Mouse (Mus musculus) liver, embryonic 14.5 days (tissue): Measurements from ENCODE around the gene Rnps1. TPM values are rescaled to one million over a fixed set of nuclear protein-coding genes. Genes with fewer than 3 reads are reported as not detected.

ENCODE experiments used
- ATAC-seq: fragments of 200-750 bp; cut with Nextera tagmentation; 2 replicates; pipeline ENCODE4 v1.8.0; 2017; ENCODE audit warnings: moderate number of reproducible peaks, mild to moderate bottlenecking, moderate library complexity; ENCODE audit not compliant: insufficient read depth
- DNase-seq, 3 experiments: peaks; one replicate each; pipeline ENCODE4 v3.0.0-alpha.2; 2012 to 2013; ENCODE audit warnings: low read depth in 3 of 3, low spot score in 3 of 3
- H3K27ac ChIP-seq: fragments of 300-500 bp; sonication (generic); 2 replicates; pipeline ENCODE4 v1.5.1; 2014; ENCODE audit warnings: moderate library complexity, mild to moderate bottlenecking, control low read depth, inconsistent platforms
- H3K27me3 ChIP-seq: fragments of 300-500 bp; sonication (generic); 2 replicates; pipeline ENCODE4 v1.6.1; 2014; ENCODE audit warnings: mild to moderate bottlenecking, low read length, moderate library complexity; ENCODE audit not compliant: control insufficient read depth, insufficient read depth
- H3K36me3 ChIP-seq: fragments of 300-500 bp; sonication (generic); replicated peaks from 2 replicates; pipeline ENCODE4 v1.6.1; 2014; ENCODE audit warnings: low read depth; ENCODE audit not compliant: control insufficient read depth, insufficient read depth
- H3K4me1 ChIP-seq, 2 experiments: fragments of 200-500 bp in 1 of 2; fragments of 300-500 bp in 1 of 2; sonication (generic) in 1 of 2; replicated peaks; 2 replicates each; pipeline ENCODE4 v1.6.1; 2012 to 2014; ENCODE audit warnings: antibody characterized with exemption in 1 of 2, inconsistent platforms in 1 of 2, low read length in 1 of 2; ENCODE audit not compliant: control insufficient read depth in 2 of 2, insufficient read depth in 2 of 2
- H3K4me2 ChIP-seq: fragments of 300-500 bp; sonication (generic); 2 replicates; pipeline ENCODE4 v1.6.1; 2014; ENCODE audit warnings: low read depth, mild to moderate bottlenecking, control low read depth, moderate library complexity
- H3K4me3 ChIP-seq, 2 experiments: fragments of 200-500 bp in 1 of 2; fragments of 300-500 bp in 1 of 2; sonication (generic) in 1 of 2; 2 replicates each; pipeline ENCODE4 v1.5.1; 2012 to 2014; ENCODE audit warnings: low read depth in 2 of 2, low read length in 2 of 2, mild to moderate bottlenecking in 2 of 2, control low read depth in 1 of 2, inconsistent platforms in 1 of 2, moderate library complexity in 1 of 2; ENCODE audit not compliant: insufficient read depth in 1 of 2
- H3K9ac ChIP-seq: fragments of 300-500 bp; sonication (generic); replicated peaks from 2 replicates; pipeline ENCODE4 v1.6.1; 2014; ENCODE audit warnings: mild to moderate bottlenecking, control low read depth, moderate library complexity
- H3K9me3 ChIP-seq: fragments of 300-500 bp; sonication (generic); 2 replicates; pipeline ENCODE4 v1.6.1; 2016; ENCODE audit warnings: low read length, mixed read lengths; ENCODE audit not compliant: control insufficient read depth
- CTCF ChIP-seq: IDR thresholded peaks from 2 replicates; pipeline ENCODE4 v1.5.1; 2016; ENCODE audit warnings: antibody characterized with exemption, low read depth, control low read depth
- EP300 ChIP-seq: IDR thresholded peaks from 2 replicates; pipeline ENCODE4 v1.6.1; 2016; ENCODE audit warnings: antibody characterized with exemption, low read depth
- WGBS: fragments of 180-500 bp; shearing (Covaris S2); extraction: QIAGEN DNeasy Blood & Tissue Kit; methylation state at CpG from one replicate; pipeline ENCODE4 v1.1.7; 2014; ENCODE audit not compliant: insufficient replicate concordance; 5-methylcytosine and 5-hydroxymethylcytosine counted together
- polyA plus RNA-seq, 2 experiments: library from polyadenylated mRNA; depleted of rRNA in 1 of 2; stranded (reverse) in 1 of 2; unstranded in 1 of 2; fragments of >200 nt; fragmentation: Nextera tagmentation in 1 of 2; extraction: Ambion mirVana in 1 of 2; gene quantifications; 2 replicates each; pipeline versions ENCODE4 v1.2.1 to v1.2.3; 2012 to 2014

Rnps1 gene
- polyA plus RNA-seq, 2 experiments = 90.6 to 114 TPM

DNA sequence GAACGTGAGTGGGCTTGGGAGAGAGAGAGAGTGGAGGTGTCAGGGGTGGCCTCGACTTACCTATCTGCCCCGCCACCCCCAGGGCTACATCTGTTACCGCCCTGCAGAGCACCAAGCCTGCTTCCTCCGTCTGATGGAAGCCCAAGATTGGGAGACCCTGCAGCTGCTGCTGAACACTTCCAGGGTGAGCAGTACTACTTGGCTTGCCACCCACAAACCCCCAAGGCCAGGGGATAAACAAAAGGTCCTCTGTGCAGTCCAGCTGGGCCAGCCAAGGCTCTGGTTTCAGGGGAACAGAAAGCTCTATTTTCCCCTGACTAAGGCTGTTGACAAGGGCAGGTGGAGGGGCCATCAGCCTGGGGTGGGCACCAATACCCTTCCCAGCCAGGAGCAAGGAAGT is 60.2 kb downstream of the Rnps1 start:
- TF ChIP-seq CTCF (no peak), EP300 (no peak)
- H3K9me3 ChIP-seq = no peaks in the 10 kb centered on the region
- DNase-seq = no peak
- H3K4me1 ChIP-seq = peaks cover 13 to 20% of the 10 kb centered on the region in 2 experiments
- H3K4me2 ChIP-seq = no peak overlapping the region
- 66% methylated on average over 5 of the region's 5 CpGs for WGBS
- no peak overlapping the region for H3K27ac ChIP-seq
- peaks cover 25% of the 10 kb centered on the region for H3K36me3 ChIP-seq
- ATAC-seq = no peak
- no peaks in the 10 kb centered on the region for H3K27me3 ChIP-seq
- no peak overlapping the region for H3K9ac ChIP-seq
- H3K4me3 ChIP-seq = no peak overlapping the region

Other genes starting within 250 kb of the Rnps1 start
- gene Atp6v0c, start 244.9 kb upstream of the Rnps1 start, polyA plus RNA-seq (2012; rRNA removed) = 236 and 271 TPM in 2 replicates
- gene Atp6v0c, start 244.9 kb upstream of the Rnps1 start, polyA plus RNA-seq (2014; fragmentation: Nextera tagmentation; extraction: Ambion mirVana) = 326 and 346 TPM in 2 replicates
- gene Tbc1d24, start 209.0 kb upstream of the Rnps1 start, polyA plus RNA-seq (2012; rRNA removed) = 14.1 TPM in 2 replicates
- gene Tbc1d24, start 209.0 kb upstream of the Rnps1 start, polyA plus RNA-seq (2014; fragmentation: Nextera tagmentation; extraction: Ambion mirVana) = 4.9 and 5.4 TPM in 2 replicates
- gene Ntn3, start 205.0 kb upstream of the Rnps1 start, polyA plus RNA-seq (2012; rRNA removed) = 0.59 and 0.64 TPM in 2 replicates
- gene Ntn3, start 205.0 kb upstream of the Rnps1 start, polyA plus RNA-seq (2014; fragmentation: Nextera tagmentation; extraction: Ambion mirVana) = 0.45 and 0.69 TPM in 2 replicates
- gene Tedc2, start 193.7 kb upstream of the Rnps1 start, polyA plus RNA-seq (2012; rRNA removed) = 18.3 and 21.1 TPM in 2 replicates
- 7.7 and 7.9 TPM in 2 replicates for gene Tedc2, start 193.7 kb upstream of the Rnps1 start, polyA plus RNA-seq (2014; fragmentation: Nextera tagmentation; extraction: Ambion mirVana)
- gene Ccnf, start 163.1 kb upstream of the Rnps1 start, polyA plus RNA-seq (2012; rRNA removed) = 34.0 and 36.9 TPM in 2 replicates
- 69.5 and 71.7 TPM in 2 replicates for gene Ccnf, start 163.1 kb upstream of the Rnps1 start, polyA plus RNA-seq (2014; fragmentation: Nextera tagmentation; extraction: Ambion mirVana)
- 0.04 TPM in 1 of 2 replicates, not detected in the other for gene Abca17, start 63.5 kb upstream of the Rnps1 start, polyA plus RNA-seq (2012; rRNA removed)
- gene Abca17, start 63.5 kb upstream of the Rnps1 start, polyA plus RNA-seq (2014; fragmentation: Nextera tagmentation; extraction: Ambion mirVana) = not detected in 2 replicates
- 14.4 and 14.8 TPM in 2 replicates for gene Abca3, start 62.6 kb upstream of the Rnps1 start, polyA plus RNA-seq (2012; rRNA removed)
- gene Abca3, start 62.6 kb upstream of the Rnps1 start, polyA plus RNA-seq (2014; fragmentation: Nextera tagmentation; extraction: Ambion mirVana) = 12.5 and 14.4 TPM in 2 replicates
- 42.3 and 48.3 TPM in 2 replicates for gene Eci1, start 12.1 kb downstream of the Rnps1 start, polyA plus RNA-seq (2012; rRNA removed)
- gene Eci1, start 12.1 kb downstream of the Rnps1 start, polyA plus RNA-seq (2014; fragmentation: Nextera tagmentation; extraction: Ambion mirVana) = 56.4 and 64.7 TPM in 2 replicates
- 2.1 and 2.3 TPM in 2 replicates for gene Dnase1l2, start 28.5 kb downstream of the Rnps1 start, polyA plus RNA-seq (2012; rRNA removed)
- 0.14 and 0.46 TPM in 2 replicates for gene Dnase1l2, start 28.5 kb downstream of the Rnps1 start, polyA plus RNA-seq (2014; fragmentation: Nextera tagmentation; extraction: Ambion mirVana)
- 17.1 and 19.9 TPM in 2 replicates for gene E4f1, start 55.7 kb downstream of the Rnps1 start, polyA plus RNA-seq (2012; rRNA removed)
- gene E4f1, start 55.7 kb downstream of the Rnps1 start, polyA plus RNA-seq (2014; fragmentation: Nextera tagmentation; extraction: Ambion mirVana) = 4.5 and 5.0 TPM in 2 replicates
- 37.9 and 38.2 TPM in 2 replicates for gene Pgp, start 55.8 kb downstream of the Rnps1 start, polyA plus RNA-seq (2012; rRNA removed)
- gene Pgp, start 55.8 kb downstream of the Rnps1 start, polyA plus RNA-seq (2014; fragmentation: Nextera tagmentation; extraction: Ambion mirVana) = 70.4 and 76.7 TPM in 2 replicates
- gene Bricd5, start 59.3 kb downstream of the Rnps1 start, polyA plus RNA-seq (2012; rRNA removed) = 0.29 and 0.30 TPM in 2 replicates
- 0.23 TPM in 1 of 2 replicates, not detected in the other for gene Bricd5, start 59.3 kb downstream of the Rnps1 start, polyA plus RNA-seq (2014; fragmentation: Nextera tagmentation; extraction: Ambion mirVana)
- 13.5 and 18.5 TPM in 2 replicates for gene Mlst8, start 64.5 kb downstream of the Rnps1 start, polyA plus RNA-seq (2012; rRNA removed)
- 9.6 and 11.2 TPM in 2 replicates for gene Mlst8, start 64.5 kb downstream of the Rnps1 start, polyA plus RNA-seq (2014; fragmentation: Nextera tagmentation; extraction: Ambion mirVana)
- 0.09 and 0.11 TPM in 2 replicates for gene Caskin1, start 74.0 kb downstream of the Rnps1 start, polyA plus RNA-seq (2012; rRNA removed)
- 0.08 TPM in 2 replicates for gene Caskin1, start 74.0 kb downstream of the Rnps1 start, polyA plus RNA-seq (2014; fragmentation: Nextera tagmentation; extraction: Ambion mirVana)
- gene Traf7, start 113.4 kb downstream of the Rnps1 start, polyA plus RNA-seq (2012; rRNA removed) = 55.4 and 64.2 TPM in 2 replicates
- 25.6 and 29.4 TPM in 2 replicates for gene Traf7, start 113.4 kb downstream of the Rnps1 start, polyA plus RNA-seq (2014; fragmentation: Nextera tagmentation; extraction: Ambion mirVana)
- 0.21 and 0.28 TPM in 2 replicates for gene Rab26, start 119.6 kb downstream of the Rnps1 start, polyA plus RNA-seq (2012; rRNA removed)
- gene Rab26, start 119.6 kb downstream of the Rnps1 start, polyA plus RNA-seq (2014; fragmentation: Nextera tagmentation; extraction: Ambion mirVana) = 0.95 and 1.0 TPM in 2 replicates
- gene Pkd1, start 135.3 kb downstream of the Rnps1 start, polyA plus RNA-seq (2012; rRNA removed) = 3.4 and 4.0 TPM in 2 replicates
- 1.8 and 2.9 TPM in 2 replicates for gene Pkd1, start 135.3 kb downstream of the Rnps1 start, polyA plus RNA-seq (2014; fragmentation: Nextera tagmentation; extraction: Ambion mirVana)
- 17.0 and 21.4 TPM in 2 replicates for gene Tsc2, start 218.1 kb downstream of the Rnps1 start, polyA plus RNA-seq (2012; rRNA removed)
- gene Tsc2, start 218.1 kb downstream of the Rnps1 start, polyA plus RNA-seq (2014; fragmentation: Nextera tagmentation; extraction: Ambion mirVana) = 17.6 and 23.8 TPM in 2 replicates
- gene Nthl1, start 218.1 kb downstream of the Rnps1 start, polyA plus RNA-seq (2012; rRNA removed) = 6.2 and 6.6 TPM in 2 replicates
- 5.9 and 6.1 TPM in 2 replicates for gene Nthl1, start 218.1 kb downstream of the Rnps1 start, polyA plus RNA-seq (2014; fragmentation: Nextera tagmentation; extraction: Ambion mirVana)
- 5.5 and 5.7 TPM in 2 replicates for gene Slc9a3r2, start 235.8 kb downstream of the Rnps1 start, polyA plus RNA-seq (2012; rRNA removed)
- 8.1 and 9.9 TPM in 2 replicates for gene Slc9a3r2, start 235.8 kb downstream of the Rnps1 start, polyA plus RNA-seq (2014; fragmentation: Nextera tagmentation; extraction: Ambion mirVana)
- 0.27 TPM in 1 of 2 replicates, not detected in the other for gene Npw, start 243.9 kb downstream of the Rnps1 start, polyA plus RNA-seq (2012; rRNA removed)
- 0.29 TPM in 1 of 2 replicates, not detected in the other for gene Npw, start 243.9 kb downstream of the Rnps1 start, polyA plus RNA-seq (2014; fragmentation: Nextera tagmentation; extraction: Ambion mirVana)